Mouse (Mus musculus): ENCODE data around the gene Hcn1.
"Not testable (repeated sequence)": the region's sequence is repeated elsewhere in the genome, so short reads cannot be mapped to it uniquely, and the experiment has no call there.

Gene Hcn1

GRCm38 (mm10) chr13:117877787-117878186 lies 275.7 kb downstream of the Hcn1 start:
- no peak for DNase-seq (ENCODE audit: low spot score)

- DNase-seq (ENCODE audit: low spot score), result no peak
These were observed 278.5 kb downstream of the Hcn1 start for GRCm38 (mm10) chr13:117880471-117881225.

GRCm38 (mm10) chr13:117892076-117892475 lies 290.0 kb downstream of the Hcn1 start:
- DNase-seq (ENCODE audit: low spot score), result no peak

GRCm38 (mm10) chr13:117898052-117898451 lies 295.9 kb downstream of the Hcn1 start:
- no peak for DNase-seq (ENCODE audit: low spot score)

- no peak for DNase-seq (ENCODE audit: low spot score)
These were observed 305.7 kb downstream of the Hcn1 start for GRCm38 (mm10) chr13:117907801-117908200.

GRCm38 (mm10) chr13:117929734-117930133 lies 327.6 kb downstream of the Hcn1 start:
- DNase-seq (ENCODE audit: low spot score), result no peak

GRCm38 (mm10) chr13:117931746-117932145 lies 329.6 kb downstream of the Hcn1 start:
- no peak for DNase-seq (ENCODE audit: low spot score)

- DNase-seq (ENCODE audit: low spot score), result no peak
These were observed 336.6 kb downstream of the Hcn1 start for GRCm38 (mm10) chr13:117938761-117939160.

- no peak for DNase-seq (ENCODE audit: low spot score)
These were observed 338.6 kb downstream of the Hcn1 start for GRCm38 (mm10) chr13:117940536-117941280.

- DNase-seq (ENCODE audit: low spot score), result no peak
These were observed 344.7 kb downstream of the Hcn1 start for GRCm38 (mm10) chr13:117946843-117947242.

GRCm38 (mm10) chr13:117947704-117948376 lies 345.7 kb downstream of the Hcn1 start:
- DNase-seq (ENCODE audit: low spot score), result no peak

- DNase-seq (ENCODE audit: low spot score), result no peak
These were observed 356.6 kb downstream of the Hcn1 start for GRCm38 (mm10) chr13:117958496-117959421.

- no peak for DNase-seq (ENCODE audit: low spot score)
These were observed 362.5 kb downstream of the Hcn1 start for GRCm38 (mm10) chr13:117964620-117965019.

GRCm38 (mm10) chr13:117975382-117975781 lies 373.3 kb downstream of the Hcn1 start:
- no peak for DNase-seq (ENCODE audit: low spot score)

- no peak for DNase-seq (ENCODE audit: low spot score)
These were observed 373.7 kb downstream of the Hcn1 start for GRCm38 (mm10) chr13:117975823-117976222.

- DNase-seq (ENCODE audit: low spot score), result no peak
These were observed 382.2 kb downstream of the Hcn1 start for GRCm38 (mm10) chr13:117984339-117984738.

- DNase-seq (ENCODE audit: low spot score), result no peak
These were observed 397.8 kb downstream of the Hcn1 start for GRCm38 (mm10) chr13:117999767-118000488.

- DNase-seq (ENCODE audit: low spot score), result no peak
These were observed 398.4 kb downstream of the Hcn1 start for GRCm38 (mm10) chr13:118000538-118000937.

GRCm38 (mm10) chr13:118021176-118021575 lies 419.1 kb downstream of the Hcn1 start:
- DNase-seq (ENCODE audit: low spot score), result no peak

- not testable (repeated sequence) for DNase-seq (ENCODE audit: low spot score)
These were observed 420.8 kb downstream of the Hcn1 start for GRCm38 (mm10) chr13:118022891-118023290.

- DNase-seq (ENCODE audit: low spot score), result no peak
These were observed 421.3 kb downstream of the Hcn1 start for GRCm38 (mm10) chr13:118023381-118023780.
